Mouse (Mus musculus) heart, embryonic 11.5 days (tissue): ENCODE measurements at regions not wholly inside any gene's neighbourhood (a gene's known extent, or its start where the extent isn't known, plus 50 kb on each side); places are given as distances from the start of the nearest gene placed in this dataset.

Experiments used
- ATAC-seq: fragments of 200-750 bp; cut with Nextera tagmentation; replicated peaks from 2 replicates; pipeline ENCODE4 v1.8.0; 2017; ENCODE audit warnings: moderate library complexity; ENCODE audit not compliant: insufficient number of reproducible peaks, low FRiP score, low TSS enrichment
- H3K27ac ChIP-seq: fragments of 300-500 bp; sonication (generic); 2 replicates; pipeline ENCODE4 v1.5.1; 2014; ENCODE audit warnings: mild to moderate bottlenecking, low read depth, low read length
- H3K27me3 ChIP-seq: fragments of 300-500 bp; sonication (generic); 2 replicates; pipeline ENCODE4 v1.6.1; 2014; ENCODE audit warnings: mild to moderate bottlenecking, low read length, mixed read lengths; ENCODE audit not compliant: control insufficient read depth, insufficient read depth
- H3K36me3 ChIP-seq: fragments of 300-500 bp; sonication (generic); 2 replicates; pipeline ENCODE4 v1.6.1; 2014; ENCODE audit warnings: mild to moderate bottlenecking, low read length, moderate library complexity, mixed read lengths; ENCODE audit not compliant: control insufficient read depth, insufficient read depth
- H3K4me1 ChIP-seq: fragments of 300-500 bp; sonication (generic); 2 replicates; pipeline ENCODE4 v1.6.1; 2014; ENCODE audit warnings: low read length; ENCODE audit not compliant: control insufficient read depth, insufficient read depth
- H3K4me2 ChIP-seq: fragments of 300-500 bp; sonication (generic); 2 replicates; pipeline ENCODE4 v1.6.1; 2014; ENCODE audit warnings: mild to moderate bottlenecking, moderate library complexity
- H3K4me3 ChIP-seq: fragments of 300-500 bp; sonication (generic); 2 replicates; pipeline ENCODE4 v1.5.1; 2014; ENCODE audit warnings: low read depth, low read length
- H3K9ac ChIP-seq: fragments of 300-500 bp; sonication (generic); 2 replicates; pipeline ENCODE4 v1.6.1; 2014; ENCODE audit warnings: mild to moderate bottlenecking, low read depth, low read length, moderate library complexity
- H3K9me3 ChIP-seq: fragments of 300-500 bp; sonication (generic); replicated peaks from 2 replicates; pipeline ENCODE4 v1.6.1; 2016; ENCODE audit warnings: low read length; ENCODE audit not compliant: control insufficient read depth
- WGBS: fragments of 180-500 bp; shearing (Covaris S2); extraction: QIAGEN DNeasy Blood & Tissue Kit; methylation state at CpG from one replicate; pipeline ENCODE4 v1.1.7; 2014; ENCODE audit not compliant: insufficient replicate concordance; 5-methylcytosine and 5-hydroxymethylcytosine counted together

DNA sequence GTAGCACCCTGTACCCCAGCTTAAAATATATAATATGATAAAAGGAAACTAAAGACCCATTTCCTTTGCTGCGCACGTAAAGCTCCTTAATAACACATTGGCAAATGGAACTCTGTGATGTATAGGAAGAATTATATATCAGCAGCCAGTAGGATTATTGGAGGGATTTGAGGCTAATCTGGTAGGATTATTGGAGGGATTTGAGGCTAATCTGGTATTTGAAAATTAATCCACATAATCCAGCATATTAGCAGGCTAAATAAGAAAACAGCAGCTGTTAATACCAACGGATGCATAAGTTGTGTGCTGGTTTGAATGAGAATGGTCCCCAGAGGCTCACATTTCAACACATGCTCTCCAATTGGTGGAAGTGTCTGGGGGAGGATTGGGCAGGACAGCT is 80.3 kb downstream of the Ramp3 start:
- no peak overlapping the region for H3K4me3 ChIP-seq
- H3K9me3 ChIP-seq, result no peaks in the 10 kb centered on the region
- no peaks in the 10 kb centered on the region for H3K36me3 ChIP-seq
- H3K27me3 ChIP-seq, result no peaks in the 10 kb centered on the region
- ATAC-seq, result no peak
- H3K27ac ChIP-seq, result no peak overlapping the region
- no peak overlapping the region for H3K9ac ChIP-seq
- H3K4me1 ChIP-seq, result no peaks in the 10 kb centered on the region
- no peak overlapping the region for H3K4me2 ChIP-seq
- WGBS, result 86% methylated on average over 3 of the region's 3 CpGs

DNA sequence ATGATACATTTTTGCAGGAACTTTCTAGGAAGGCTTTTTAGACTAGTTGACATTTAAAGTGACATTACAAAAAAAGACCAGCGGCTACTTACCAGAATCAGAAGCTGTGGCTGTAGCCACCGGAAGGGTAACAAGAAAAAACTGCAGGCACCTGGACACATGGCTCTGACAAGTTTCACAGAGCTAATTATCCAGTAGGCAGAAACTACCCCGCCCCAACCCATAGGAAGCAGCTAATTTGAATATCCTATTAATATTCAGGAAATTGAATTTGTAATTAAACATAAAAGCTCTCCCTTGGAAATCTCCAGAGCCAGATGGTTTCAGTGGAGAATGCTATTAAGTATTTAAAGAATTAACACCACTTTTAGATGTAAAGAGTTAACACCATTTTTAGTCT is 79.8 kb downstream of the Ramp3 start:
- H3K36me3 ChIP-seq, result no peaks in the 10 kb centered on the region
- no peaks in the 10 kb centered on the region for H3K27me3 ChIP-seq
- H3K9me3 ChIP-seq, result no peaks in the 10 kb centered on the region
- 82% methylated on average over 3 of the region's 3 CpGs for WGBS
- H3K27ac ChIP-seq, result no peak overlapping the region
- H3K4me1 ChIP-seq, result no peaks in the 10 kb centered on the region
- no peak overlapping the region for H3K4me2 ChIP-seq
- H3K9ac ChIP-seq, result no peak overlapping the region
- no peak overlapping the region for H3K4me3 ChIP-seq
- ATAC-seq, result no peak

DNA sequence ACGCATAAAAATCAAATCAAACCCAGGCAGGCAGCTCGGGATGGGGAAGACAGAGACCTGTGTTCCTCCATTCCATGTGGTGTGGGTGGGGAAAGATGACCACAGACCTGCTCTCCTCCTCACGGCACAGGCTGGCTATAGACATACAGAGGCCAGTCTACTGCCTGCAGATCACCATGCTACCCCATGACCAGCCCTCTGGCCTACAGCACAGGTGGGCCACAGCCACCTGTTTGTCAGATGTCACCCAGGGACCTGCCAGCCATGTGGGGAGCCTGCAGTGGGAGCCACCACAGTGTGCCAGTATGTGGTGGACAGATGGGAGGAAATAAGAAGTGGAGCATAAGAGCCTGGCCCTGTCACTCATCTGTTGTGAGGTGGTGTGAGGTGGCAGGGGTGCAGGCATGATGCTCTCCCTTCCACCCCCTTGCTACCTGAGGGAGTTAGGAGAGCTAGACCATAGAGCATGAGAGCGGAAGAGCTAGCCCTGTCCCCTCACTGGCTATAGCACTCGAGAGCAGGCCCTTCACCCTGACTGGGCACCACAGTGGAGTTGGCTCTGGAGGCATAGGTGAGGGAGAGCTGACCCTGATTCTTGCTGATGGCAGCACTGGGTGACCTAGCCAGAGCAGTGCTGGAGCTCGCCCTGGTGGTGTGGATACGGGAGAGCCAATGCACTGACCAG is 76.6 kb downstream of the Ramp3 start:
- no peak overlapping the region for H3K4me2 ChIP-seq
- no peak overlapping the region for H3K27ac ChIP-seq
- no peaks in the 10 kb centered on the region for H3K27me3 ChIP-seq
- H3K36me3 ChIP-seq, result no peaks in the 10 kb centered on the region
- 79% methylated on average over 7 of the region's 7 CpGs for WGBS
- H3K4me1 ChIP-seq, result no peaks in the 10 kb centered on the region
- no peak overlapping the region for H3K4me3 ChIP-seq
- ATAC-seq, result no peak
- no peaks in the 10 kb centered on the region for H3K9me3 ChIP-seq
- H3K9ac ChIP-seq, result no peak overlapping the region

DNA sequence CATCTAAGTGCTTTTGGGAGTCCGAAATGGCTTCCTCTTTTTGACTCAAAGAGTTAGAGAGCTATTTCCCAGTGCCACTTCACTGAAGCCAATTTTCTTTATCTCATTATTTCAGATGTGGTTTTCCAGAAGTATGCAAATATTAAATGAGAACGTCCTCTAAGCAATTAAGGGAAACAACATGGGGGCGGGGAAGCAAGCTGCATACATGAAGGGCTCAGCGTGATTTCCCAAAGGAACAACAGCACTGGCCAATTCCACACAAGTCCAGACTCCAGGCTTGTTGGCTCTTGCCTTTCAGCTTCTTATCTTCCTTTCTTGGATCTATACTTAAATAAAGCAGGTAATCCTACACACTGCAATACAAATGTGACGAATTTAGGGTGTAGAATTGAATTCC is 73.2 kb downstream of the Ramp3 start:
- H3K9me3 ChIP-seq, result no peaks in the 10 kb centered on the region
- no peak for ATAC-seq
- H3K27ac ChIP-seq, result no peak overlapping the region
- H3K36me3 ChIP-seq, result no peaks in the 10 kb centered on the region
- H3K4me1 ChIP-seq, result no peaks in the 10 kb centered on the region
- H3K4me2 ChIP-seq, result no peak overlapping the region
- WGBS, result 74% methylated on average over 5 of the region's 5 CpGs
- no peak overlapping the region for H3K4me3 ChIP-seq
- H3K9ac ChIP-seq, result no peak overlapping the region
- no peaks in the 10 kb centered on the region for H3K27me3 ChIP-seq
